Mouse (Mus musculus) embryonic facial prominence, embryonic 13.5 days (tissue): ENCODE measurements around the gene 4930486L24Rik. TPM values are rescaled to one million over a fixed set of nuclear protein-coding genes. Genes with fewer than 3 reads are reported as not detected.
"Not testable (repeated sequence)": the region's sequence is repeated elsewhere in the genome, so short reads cannot be mapped to it uniquely, and the experiment has no call there.

Experiments
- ATAC-seq: fragments of 200-750 bp; cut with Nextera tagmentation; 2 replicates; pipeline ENCODE4 v1.8.0; 2017; ENCODE audit warnings: low read depth; ENCODE audit not compliant: insufficient number of reproducible peaks, insufficient read depth, low FRiP score, low TSS enrichment
- H3K27ac ChIP-seq: fragments of 300-500 bp; sonication (generic); 2 replicates; pipeline ENCODE4 v1.5.1; 2015; ENCODE audit warnings: moderate library complexity, mild to moderate bottlenecking, inconsistent platforms
- H3K27me3 ChIP-seq: fragments of 300-500 bp; sonication (generic); 2 replicates; pipeline ENCODE4 v1.6.1; 2015; ENCODE audit warnings: mild to moderate bottlenecking, inconsistent platforms
- H3K36me3 ChIP-seq: fragments of 300-500 bp; sonication (generic); 2 replicates; pipeline ENCODE4 v1.6.1; 2015; ENCODE audit warnings: mild to moderate bottlenecking, inconsistent platforms
- H3K4me1 ChIP-seq: fragments of 300-500 bp; sonication (generic); 2 replicates; pipeline ENCODE4 v1.6.1; 2015; ENCODE audit warnings: inconsistent platforms
- H3K4me2 ChIP-seq: fragments of 300-500 bp; sonication (generic); 2 replicates; pipeline ENCODE4 v1.6.1; 2015; ENCODE audit warnings: moderate library complexity, mild to moderate bottlenecking, inconsistent platforms
- H3K4me3 ChIP-seq: fragments of 300-500 bp; sonication (generic); 2 replicates; pipeline ENCODE4 v1.5.1; 2015; ENCODE audit warnings: mild to moderate bottlenecking, inconsistent platforms
- H3K9ac ChIP-seq: fragments of 300-500 bp; sonication (generic); 2 replicates; pipeline ENCODE4 v1.6.1; 2015; ENCODE audit warnings: mild to moderate bottlenecking, inconsistent platforms
- H3K9me3 ChIP-seq: fragments of 300-500 bp; sonication (generic); 2 replicates; pipeline ENCODE4 v1.6.1; 2016; ENCODE audit warnings: inconsistent platforms
- WGBS: fragments of 180-500 bp; shearing (Covaris S2); methylation state at CpG from one replicate; pipeline ENCODE4 v1.1.7; 2015; ENCODE audit warnings: mixed read lengths; 5-methylcytosine and 5-hydroxymethylcytosine counted together
- polyA plus RNA-seq: library from polyadenylated mRNA; unstranded; fragments of >200 nt; fragmentation: Nextera tagmentation; extraction: Ambion mirVana; gene quantifications from 2 replicates; pipeline ENCODE4 v1.2.1, GENCODE M21; 2015

Gene 4930486L24Rik
- polyA plus RNA-seq, result 0.39 and 0.42 TPM in 2 replicates

GRCm38 (mm10) chr13:60864281-60864680, at the start of gene 4930486L24Rik:
Gene 4930486L24Rik (minus strand): TSS chr13:60864475.
- Histone ChIP-seq H3K4me1 (no peaks in the 10 kb centered on the region), H3K36me3 (no peaks in the 10 kb centered on the region), H3K27me3 (no peaks in the 10 kb centered on the region), H3K9ac (no peak within 1 kb of the TSS), H3K9me3 (no peaks in the 10 kb centered on the region), H3K4me3 (no peak within 1 kb of the TSS), H3K4me2 (no peak within 1 kb of the TSS), H3K27ac (no peak within 1 kb of the TSS)
- no peak for ATAC-seq
- WGBS, result 61% methylated on average over 1 of the region's 1 CpGs

DNA sequence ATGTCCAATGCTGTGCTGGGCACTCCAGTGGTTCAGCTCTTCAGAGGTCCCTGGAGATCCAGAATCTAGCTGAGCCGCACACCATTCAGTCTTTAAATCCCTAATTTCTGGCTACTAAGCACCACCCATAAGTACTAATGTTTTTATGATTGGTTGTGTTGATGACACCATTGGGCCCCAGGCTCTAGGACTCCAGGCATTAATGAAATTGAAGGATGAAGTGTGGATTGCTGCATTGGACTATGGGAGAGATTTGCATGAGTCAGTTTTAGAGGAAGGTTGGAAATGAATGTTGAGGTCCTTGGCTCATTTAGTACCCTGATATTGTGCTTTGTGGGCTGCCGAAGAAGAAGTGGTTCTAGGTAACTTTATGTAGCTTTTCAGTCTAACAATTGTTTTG, 40.5 kb upstream of the 4930486L24Rik start, which contains the start of gene Tpbpb:
Gene Tpbpb (minus strand): TSS at position 101 of the 400 bp plus-strand sequence.
- not testable (repeated sequence) for H3K4me2 ChIP-seq, ATAC-seq, H3K4me3 ChIP-seq

DNA sequence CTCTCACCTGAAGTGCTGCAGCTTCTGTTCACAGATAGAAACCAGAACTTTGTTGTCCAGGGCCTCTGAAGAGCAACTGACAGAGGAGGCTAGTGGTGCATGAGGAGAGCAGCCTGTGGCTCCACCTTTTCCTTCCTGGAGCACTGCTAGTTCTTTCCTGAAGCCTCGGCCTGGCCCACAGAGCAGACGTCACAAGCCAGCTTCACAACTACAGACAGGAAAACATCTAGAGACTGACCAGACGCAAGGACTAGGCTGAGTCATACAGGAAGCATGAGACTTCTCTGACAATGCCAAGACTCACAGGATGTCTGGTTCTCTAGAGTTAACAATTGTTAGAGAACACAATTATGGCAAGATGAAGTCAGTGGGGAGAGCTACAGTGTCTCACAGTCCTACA, 33.1 kb upstream of the 4930486L24Rik start, which contains the start of gene Ctla2b:
Gene Ctla2b (minus strand): TSS at position 120 of the 400 bp plus-strand sequence.
- Histone ChIP-seq H3K27ac (no peak within 1 kb of the TSS), H3K9me3 (no peaks in the 10 kb centered on the region), H3K4me1 (no peaks in the 10 kb centered on the region), H3K4me3 (no peak within 1 kb of the TSS), H3K36me3 (no peaks in the 10 kb centered on the region), H3K9ac (no peak within 1 kb of the TSS), H3K27me3 (no peaks in the 10 kb centered on the region), H3K4me2 (no peak within 1 kb of the TSS)
- no peak for ATAC-seq
- WGBS, result 69% methylated on average over 3 of the region's 3 CpGs

More for the DNA sequence above, 40.5 kb upstream of the 4930486L24Rik start, which contains the start of gene Tpbpb:
- H3K27me3 ChIP-seq, H3K36me3 ChIP-seq, H3K4me1 ChIP-seq, H3K9me3 ChIP-seq, H3K27ac ChIP-seq, H3K9ac ChIP-seq: not testable (repeated sequence)
- WGBS, result 78% methylated on average over 2 of the region's 2 CpGs

DNA sequence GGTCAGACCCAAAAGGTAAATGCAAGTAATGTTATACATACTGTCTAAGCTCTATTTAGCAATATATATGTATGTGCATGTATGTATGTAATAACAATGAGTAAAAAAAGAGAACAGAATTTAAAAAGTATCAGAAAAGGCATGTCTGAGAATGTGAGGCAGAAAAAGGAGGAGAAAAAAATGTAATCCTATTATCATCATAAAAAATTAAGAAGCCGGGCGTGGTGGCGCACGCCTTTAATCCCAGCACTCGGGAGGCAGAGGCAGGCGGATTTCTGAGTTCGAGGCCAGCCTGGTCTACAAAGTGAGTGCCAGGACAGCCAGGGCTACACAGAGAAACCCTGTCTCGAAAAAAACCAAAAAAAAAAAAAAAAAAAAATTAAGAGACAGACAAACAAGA, 32.5 kb upstream of the 4930486L24Rik start, which contains the start of gene Gm49392:
Gene Gm49392 (minus strand): TSS at position 101 of the 400 bp plus-strand sequence.
- H3K36me3 ChIP-seq, H3K9ac ChIP-seq, ATAC-seq, H3K27me3 ChIP-seq, H3K27ac ChIP-seq, H3K9me3 ChIP-seq, H3K4me2 ChIP-seq, H3K4me3 ChIP-seq, H3K4me1 ChIP-seq: not testable (repeated sequence)
- 84% methylated on average over 8 of the region's 8 CpGs for WGBS

GRCm38 (mm10) chr13:60895406-60896160, 31.3 kb upstream of the 4930486L24Rik start:
- ATAC-seq, result no peak
- Histone ChIP-seq H3K9ac (no peak overlapping the region), H3K27me3 (no peaks in the 10 kb centered on the region), H3K4me3 (no peak overlapping the region), H3K36me3 (no peaks in the 10 kb centered on the region), H3K4me2 (no peak overlapping the region), H3K27ac (no peak overlapping the region), H3K9me3 (no peaks in the 10 kb centered on the region), H3K4me1 (no peaks in the 10 kb centered on the region)

DNA sequence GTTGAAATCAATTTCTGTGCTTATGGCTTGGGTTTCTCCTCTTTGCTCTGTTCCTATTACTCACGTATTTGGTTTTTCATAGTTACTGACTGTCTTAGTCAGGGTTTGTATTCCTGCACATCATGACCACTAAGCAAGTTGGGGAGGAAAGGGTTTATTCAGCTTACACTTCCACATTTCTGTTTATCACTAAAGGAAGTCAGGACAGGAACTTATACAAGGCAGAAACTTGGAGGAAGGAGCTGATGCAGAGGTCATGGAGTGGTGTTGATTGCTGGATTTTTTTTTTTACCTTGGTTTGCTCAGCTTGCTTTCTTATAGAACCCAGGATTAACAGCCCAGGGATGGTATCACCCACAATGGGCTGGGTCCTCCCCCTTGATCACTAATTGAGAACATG, 28.0 kb upstream of the 4930486L24Rik start:
- Histone ChIP-seq H3K36me3 (no peaks in the 10 kb centered on the region), H3K4me2 (no peak overlapping the region), H3K27me3 (no peaks in the 10 kb centered on the region), H3K4me3 (no peak overlapping the region), H3K27ac (no peak overlapping the region), H3K9ac (no peak overlapping the region), H3K9me3 (no peaks in the 10 kb centered on the region), H3K4me1 (no peaks in the 10 kb centered on the region)
- no peak for ATAC-seq
- WGBS, result 86% methylated on average over 1 of the region's 1 CpGs

- H3K9me3 ChIP-seq, result no peaks in the 10 kb centered on the region
- no peak overlapping the region for H3K27ac ChIP-seq
- H3K4me1 ChIP-seq, result no peaks in the 10 kb centered on the region
- no peaks in the 10 kb centered on the region for H3K27me3 ChIP-seq
- no peak overlapping the region for H3K9ac ChIP-seq
- H3K36me3 ChIP-seq, result no peaks in the 10 kb centered on the region
- WGBS, result 85% methylated on average over 4 of the region's 4 CpGs
- no peak overlapping the region for H3K4me2 ChIP-seq
- ATAC-seq, result no peak
- H3K4me3 ChIP-seq, result no peak overlapping the region
Observed at GRCm38 (mm10) chr13:60848241-60849120, 15.8 kb downstream of the 4930486L24Rik start.

- Histone ChIP-seq H3K9me3 (no peaks in the 10 kb centered on the region), H3K36me3 (no peaks in the 10 kb centered on the region), H3K4me1 (no peaks in the 10 kb centered on the region), H3K27ac (no peak overlapping the region), H3K27me3 (no peaks in the 10 kb centered on the region), H3K4me3 (no peak overlapping the region), H3K9ac (no peak overlapping the region), H3K4me2 (no peak overlapping the region)
- 80% methylated on average over 8 of the region's 8 CpGs for WGBS
- ATAC-seq, result no peak
Observed at GRCm38 (mm10) chr13:60843153-60843552, 21.1 kb downstream of the 4930486L24Rik start.

DNA sequence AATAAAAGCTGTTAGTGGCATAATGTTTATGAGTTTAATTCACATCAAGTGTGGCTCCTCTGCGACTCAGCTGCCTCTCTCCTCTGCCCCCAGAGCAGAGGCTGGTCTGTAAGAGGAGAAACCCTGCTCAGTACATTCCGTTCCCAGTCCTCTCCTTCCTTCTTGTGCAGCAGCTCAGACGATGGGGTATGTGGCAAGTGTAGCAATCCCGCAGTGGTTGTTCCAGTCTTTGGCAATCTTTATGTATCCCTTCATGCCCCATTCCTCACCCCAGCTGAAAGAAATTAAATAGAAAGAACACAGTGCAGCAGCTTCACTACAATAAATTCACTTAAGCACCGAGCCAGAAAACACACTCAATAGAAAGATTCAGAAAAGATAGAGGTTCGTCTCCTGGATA, 21.6 kb downstream of the 4930486L24Rik start:
- Histone ChIP-seq H3K4me2 (no peak overlapping the region), H3K27me3 (no peaks in the 10 kb centered on the region), H3K4me3 (no peak overlapping the region), H3K4me1 (no peaks in the 10 kb centered on the region), H3K9ac (no peak overlapping the region), H3K36me3 (no peaks in the 10 kb centered on the region), H3K27ac (no peak overlapping the region), H3K9me3 (no peaks in the 10 kb centered on the region)
- 68% methylated on average over 6 of the region's 6 CpGs for WGBS
- ATAC-seq, result no peak

DNA sequence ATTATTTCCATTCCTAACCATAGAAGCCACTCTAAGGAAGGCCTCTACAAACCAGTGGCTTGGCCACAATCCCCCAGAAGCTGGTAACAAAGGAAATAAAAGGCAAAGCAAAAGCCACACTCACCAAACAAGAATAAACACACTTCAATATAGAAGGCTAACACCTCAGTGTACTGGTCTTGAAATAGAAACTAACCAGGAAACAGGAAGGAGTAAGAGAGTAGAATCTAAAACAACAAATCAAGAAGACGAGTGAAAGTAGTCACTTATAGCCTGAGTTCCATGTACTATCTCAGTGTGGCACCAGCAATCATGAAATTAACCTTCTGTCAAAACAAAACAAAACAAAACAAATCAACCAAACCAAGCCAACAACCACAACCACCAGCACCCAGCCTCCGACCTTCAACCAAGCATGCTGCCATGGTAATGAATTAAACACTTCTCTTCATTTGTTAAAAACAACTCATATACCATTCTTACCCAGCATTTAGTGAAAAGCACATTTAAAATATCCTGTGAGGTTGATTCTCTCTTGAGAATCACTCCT, 24.8 kb downstream of the 4930486L24Rik start:
- H3K9ac ChIP-seq, result no peak overlapping the region
- H3K4me1 ChIP-seq, result no peaks in the 10 kb centered on the region
- H3K4me3 ChIP-seq, result no peak overlapping the region
- WGBS, result 66% methylated on average over 2 of the region's 2 CpGs
- ATAC-seq, result no peak
- H3K27me3 ChIP-seq, result no peaks in the 10 kb centered on the region
- H3K27ac ChIP-seq, result no peak overlapping the region
- H3K36me3 ChIP-seq, result no peaks in the 10 kb centered on the region
- no peaks in the 10 kb centered on the region for H3K9me3 ChIP-seq
- H3K4me2 ChIP-seq, result no peak overlapping the region

DNA sequence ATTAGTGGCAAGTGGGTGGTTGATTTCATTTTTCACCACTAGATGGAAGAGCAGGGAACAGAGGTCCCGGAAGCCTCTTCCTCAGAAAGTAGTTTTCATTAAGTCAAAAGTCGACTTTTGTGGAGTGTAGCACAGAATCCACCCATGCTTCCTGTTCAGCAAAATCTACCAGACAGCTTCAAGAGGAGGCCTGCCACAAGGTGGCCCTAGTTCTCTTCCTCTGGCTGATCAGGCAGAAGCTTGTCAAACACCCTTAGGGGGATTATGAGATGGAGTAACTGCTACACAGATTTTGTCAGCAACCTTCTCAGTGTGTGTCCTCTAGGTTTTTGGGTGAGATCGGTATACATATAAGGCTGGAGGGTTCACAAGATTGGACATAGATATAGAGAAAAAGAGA, 38.2 kb downstream of the 4930486L24Rik start:
- WGBS, result 61% methylated on average over 3 of the region's 3 CpGs
- Histone ChIP-seq H3K9me3 (no peaks in the 10 kb centered on the region), H3K27me3 (no peaks in the 10 kb centered on the region), H3K4me1 (no peaks in the 10 kb centered on the region), H3K4me3 (no peak overlapping the region), H3K27ac (no peak overlapping the region), H3K36me3 (no peaks in the 10 kb centered on the region), H3K9ac (no peak overlapping the region), H3K4me2 (no peak overlapping the region)
- no peak for ATAC-seq
